ENCODE assay signal across 8 mouse cellular contexts in the genomic region with DNA sequence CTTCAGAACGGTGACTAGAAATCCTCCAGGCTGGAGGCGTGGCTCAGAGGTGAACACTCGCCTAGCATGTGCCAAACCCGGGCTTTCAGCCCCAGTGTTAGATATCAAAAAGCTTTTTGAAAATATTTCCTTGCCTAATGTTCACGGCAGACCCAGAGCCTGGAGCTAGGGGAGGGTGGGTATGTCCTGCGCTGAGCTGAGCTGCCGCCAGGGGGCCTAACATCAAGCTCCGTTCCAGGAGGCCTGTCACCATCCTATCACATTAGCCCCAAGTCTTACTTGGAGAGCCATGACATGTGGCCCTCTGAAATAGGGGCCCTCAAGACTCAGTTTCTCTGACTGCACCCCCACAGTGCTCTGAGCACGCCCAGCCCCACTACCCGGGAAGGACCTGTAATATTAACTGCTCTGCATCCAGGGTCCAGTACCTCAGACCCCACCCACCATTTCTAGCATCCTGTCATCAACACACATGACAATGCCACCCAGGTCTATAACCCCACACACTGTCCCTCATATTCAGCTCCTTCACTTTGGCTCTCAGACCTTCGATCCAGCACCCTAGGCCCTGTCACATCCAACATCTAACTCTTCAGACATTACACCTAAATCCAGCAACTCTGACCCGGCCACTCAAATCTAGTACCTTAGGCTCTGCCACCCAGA. TPM values are rescaled to one million over a fixed set of nuclear protein-coding genes. Genes with fewer than 3 reads are reported as not detected.
DNase-seq lines count a peak whose midpoint lies in the region; ATAC-seq and TF ChIP-seq lines count a peak whose summit lies in the region.

No protein-coding gene starts in this region.

- peak; percentile 61 for ATAC-seq in inflammation-experienced regulatory T-cells, adult 6 months
- peak; percentile 84 for ATAC-seq in megakaryocyte-erythroid progenitor cell, adult 5-6 weeks (replicated peaks; ENCODE audit: low FRiP score, low TSS enrichment, poor library complexity, severe bottlenecking)

- peak; percentile 50 for DNase-seq in urinary bladder, adult 2 months (ENCODE audit: low spot score)
- DNase-seq in urinary bladder, postnatal 10 days (ENCODE audit: low spot score) = no peak
- DNase-seq in gastrocnemius, postnatal 10 days = peak; percentile 85
- DNase-seq in left cerebral cortex, postnatal 25 days (ENCODE audit: low spot score in 2 of 2) = peak; percentile 74 to 77
- DNase-seq in right cerebral cortex, postnatal 4 days = peak; percentile 86

- TF ChIP-seq POLR2A in cortical plate, adult 2 months (IDR thresholded peaks at IDR 0.05; ENCODE audit: extremely low read depth, insufficient read depth, low read length) = no peak

- TF ChIP-seq CTCF in cortical plate, adult 2 months (IDR thresholded peaks at IDR 0.05; ENCODE audit: extremely low read depth, insufficient read depth, low read length) = peak; percentile 73

- peak overlapping the region; percentile 94 for H3K4me3 ChIP-seq in cortical plate, adult 2 months (ENCODE audit: insufficient read depth, low read length)

- H3K27ac ChIP-seq in cortical plate, adult 2 months (ENCODE audit: insufficient read depth, low read length) = no peak overlapping the region

- intact Hi-C loops in left cerebral cortex, postnatal 25 days (cut with DNase I) = loop anchor here (10.0 kb wide), 1 partner anchor 411 kb away; no protein-coding TSS in a partner anchor

- no peaks in the 10 kb centered on the region for H3K4me1 ChIP-seq in cortical plate, adult 2 months (ENCODE audit: control insufficient read depth, insufficient read depth, low read length)

RNA-seq across cellular contexts. Expression of gene Cox19, which starts 7.1 kb away (rescaled TPM):
- polyA plus RNA-seq in urinary bladder, adult 2 months (2012; rRNA removed) = 45.3 and 52.4 TPM in 2 replicates
- 90.2 and 92.7 TPM in 2 replicates for polyA plus RNA-seq in cortical plate, adult 2 months (2012; rRNA removed)
- 10 to 100 TPM; 72.0 to 76.4 TPM for total RNA-seq in gastrocnemius, postnatal 10 days (2021)
- 10 to 100 TPM; 52.5 to 66.7 (median 65.2) TPM for polyA plus RNA-seq in inflammation-experienced regulatory T-cells, adult 6 months (2017; shearing (Covaris generic))
- total RNA-seq in left cerebral cortex, postnatal 25 days (2021) = 10 to 100 TPM; 65.6 to 70.7 TPM
- total RNA-seq in megakaryocyte-erythroid progenitor cell, adult 5-6 weeks (2014; fragmentation: Nextera tagmentation) = 40.4 and 41.7 TPM in 2 replicates
- total RNA-seq in megakaryocyte-erythroid progenitor cell, adult 5-6 weeks (2017) = 27.4 and 43.8 TPM in 2 replicates

RNA-seq across cellular contexts. Expression of gene Cyp2w1, which starts 8.3 kb away (rescaled TPM):
- polyA plus RNA-seq in urinary bladder, adult 2 months (2012; rRNA removed) = not detected in 2 replicates
- polyA plus RNA-seq in cortical plate, adult 2 months (2012; rRNA removed) = not detected in 2 replicates
- total RNA-seq in gastrocnemius, postnatal 10 days (2021) = not detected
- polyA plus RNA-seq in inflammation-experienced regulatory T-cells, adult 6 months (2017; shearing (Covaris generic)) = not detected
- not detected for total RNA-seq in left cerebral cortex, postnatal 25 days (2021)
- not detected in 2 replicates for total RNA-seq in megakaryocyte-erythroid progenitor cell, adult 5-6 weeks (2014; fragmentation: Nextera tagmentation)
- total RNA-seq in megakaryocyte-erythroid progenitor cell, adult 5-6 weeks (2017) = not detected in 2 replicates

RNA-seq across cellular contexts. Expression of gene Adap1, which starts 18.7 kb away (rescaled TPM):
- polyA plus RNA-seq in urinary bladder, adult 2 months (2012; rRNA removed) = 45.4 and 46.6 TPM in 2 replicates
- 271 and 275 TPM in 2 replicates for polyA plus RNA-seq in cortical plate, adult 2 months (2012; rRNA removed)
- 1 to 10 TPM; 2.2 to 2.6 TPM for total RNA-seq in gastrocnemius, postnatal 10 days (2021)
- 10 to 100 TPM in 1 of 3 experiments, 1 to 10 TPM in 2; 3.0 to 13.5 (median 3.7) TPM for polyA plus RNA-seq in inflammation-experienced regulatory T-cells, adult 6 months (2017; shearing (Covaris generic))
- 100 to 1,000 TPM; 295 to 315 TPM for total RNA-seq in left cerebral cortex, postnatal 25 days (2021)
- 6.0 and 14.7 TPM in 2 replicates for total RNA-seq in megakaryocyte-erythroid progenitor cell, adult 5-6 weeks (2014; fragmentation: Nextera tagmentation)
- total RNA-seq in megakaryocyte-erythroid progenitor cell, adult 5-6 weeks (2017) = 3.0 and 8.0 TPM in 2 replicates

RNA-seq across cellular contexts. Expression of gene Gpr146, which starts 33.3 kb away (rescaled TPM):
- polyA plus RNA-seq in urinary bladder, adult 2 months (2012; rRNA removed) = 16.4 and 22.2 TPM in 2 replicates
- polyA plus RNA-seq in cortical plate, adult 2 months (2012; rRNA removed) = 15.3 and 16.3 TPM in 2 replicates
- 10 to 100 TPM; 13.0 to 19.0 TPM for total RNA-seq in gastrocnemius, postnatal 10 days (2021)
- polyA plus RNA-seq in inflammation-experienced regulatory T-cells, adult 6 months (2017; shearing (Covaris generic)) = 1 to 10 TPM; 3.9 to 5.8 (median 5.2) TPM
- total RNA-seq in left cerebral cortex, postnatal 25 days (2021) = 10 to 100 TPM; 12.0 to 13.5 TPM
- 7.5 and 7.9 TPM in 2 replicates for total RNA-seq in megakaryocyte-erythroid progenitor cell, adult 5-6 weeks (2014; fragmentation: Nextera tagmentation)
- total RNA-seq in megakaryocyte-erythroid progenitor cell, adult 5-6 weeks (2017) = 5.3 and 6.0 TPM in 2 replicates

Comparison
In these comparisons a context has a peak if more than half of its experiments do, and no peak if none do; other contexts are left out.
1. RNA of gene Adap1, which starts 18.7 kb away (total RNA-seq): 295 to 315 TPM in left cerebral cortex, postnatal 25 days; 3.0 to 14.7 TPM in megakaryocyte-erythroid progenitor cell, adult 5-6 weeks and 2.2 to 2.6 TPM in gastrocnemius, postnatal 10 days; every median in the first group is over 10 times any median in the second.